Mouse (Mus musculus): ENCODE measurements around the gene Zdhhc17. TPM values are rescaled to one million over a fixed set of nuclear protein-coding genes. Genes with fewer than 3 reads are reported as not detected.

Zdhhc17 gene
- polyA plus RNA-seq, 1 experiment, result 5.2 TPM

- no peaks in the 10 kb centered on the region for H3K79me3 ChIP-seq (ENCODE audit: low read depth)
- no peak overlapping the region for H3ac ChIP-seq (ENCODE audit: control insufficient read depth, insufficient read length, low read depth)
- no peaks in the 10 kb centered on the region for H3K27me3 ChIP-seq (ENCODE audit: control insufficient read depth, insufficient read depth, insufficient read length)
- H3K4me3 ChIP-seq (ENCODE audit: insufficient read depth, poor library complexity, severe bottlenecking), result no peak overlapping the region
- H3K36me3 ChIP-seq (ENCODE audit: control insufficient read depth, insufficient read depth), result peaks cover 36% of the 10 kb centered on the region
- TF ChIP-seq MYOD1 (IDR thresholded peaks at IDR 0.05; ENCODE audit: control insufficient read depth, insufficient read length, low read depth) (no peak), MYOG (IDR thresholded peaks at IDR 0.05; ENCODE audit: control insufficient read depth, extremely low read depth, insufficient read length) (no peak), MAX (IDR thresholded peaks at IDR 0.05) (no peak), CTCF (IDR thresholded peaks at IDR 0.05; ENCODE audit: control insufficient read depth, insufficient read depth, insufficient read length) (no peak), FOSL1 (IDR thresholded peaks at IDR 0.05; ENCODE audit: insufficient read depth, low read length, poor library complexity, severe bottlenecking) (no peak), CEBPB (IDR thresholded peaks at IDR 0.05; ENCODE audit: low read depth) (no peak), USF1 (IDR thresholded peaks at IDR 0.05; ENCODE audit: low read depth) (no peak)
- no peaks in the 10 kb centered on the region for H3K79me2 ChIP-seq (ENCODE audit: control insufficient read depth, insufficient read depth)
Measured at GRCm38 (mm10) chr10:110952271-110952670, 57.7 kb downstream of the Zdhhc17 start.

- Histone ChIP-seq H3K79me2 (ENCODE audit: control insufficient read depth, insufficient read depth) (no peaks in the 10 kb centered on the region), H3K79me3 (ENCODE audit: low read depth) (no peaks in the 10 kb centered on the region), H3ac (ENCODE audit: control insufficient read depth, insufficient read length, low read depth) (no peak overlapping the region), H3K27me3 (ENCODE audit: control insufficient read depth, insufficient read depth, insufficient read length) (no peaks in the 10 kb centered on the region), H3K36me3 (ENCODE audit: control insufficient read depth, insufficient read depth) (peaks cover 36% of the 10 kb centered on the region), H3K4me3 (ENCODE audit: insufficient read depth, poor library complexity, severe bottlenecking) (no peak overlapping the region)
- TF ChIP-seq CTCF (IDR thresholded peaks at IDR 0.05; ENCODE audit: control insufficient read depth, insufficient read depth, insufficient read length), result no peak
- TF ChIP-seq CEBPB (IDR thresholded peaks at IDR 0.05; ENCODE audit: low read depth), result no peak
- TF ChIP-seq MYOD1 (IDR thresholded peaks at IDR 0.05; ENCODE audit: control insufficient read depth, insufficient read length, low read depth), result no peak
- no peak for TF ChIP-seq FOSL1 (IDR thresholded peaks at IDR 0.05; ENCODE audit: insufficient read depth, low read length, poor library complexity, severe bottlenecking)
- TF ChIP-seq USF1 (IDR thresholded peaks at IDR 0.05; ENCODE audit: low read depth), result no peak
- TF ChIP-seq MYOG (IDR thresholded peaks at IDR 0.05; ENCODE audit: control insufficient read depth, extremely low read depth, insufficient read length), result no peak
Measured at GRCm38 (mm10) chr10:110951748-110952147, 58.2 kb downstream of the Zdhhc17 start.

- Histone ChIP-seq H3K79me2 (ENCODE audit: control insufficient read depth, insufficient read depth) (no peaks in the 10 kb centered on the region), H3K79me3 (ENCODE audit: low read depth) (no peaks in the 10 kb centered on the region), H3K36me3 (ENCODE audit: control insufficient read depth, insufficient read depth) (peaks cover 42% of the 10 kb centered on the region), H3K4me3 (ENCODE audit: insufficient read depth, poor library complexity, severe bottlenecking) (no peak overlapping the region), H3K27me3 (ENCODE audit: control insufficient read depth, insufficient read depth, insufficient read length) (no peaks in the 10 kb centered on the region), H3ac (ENCODE audit: control insufficient read depth, insufficient read length, low read depth) (no peak overlapping the region)
- TF ChIP-seq USF1 (IDR thresholded peaks at IDR 0.05; ENCODE audit: low read depth) (no peak), MAX (IDR thresholded peaks at IDR 0.05) (no peak), MYOD1 (IDR thresholded peaks at IDR 0.05; ENCODE audit: control insufficient read depth, insufficient read length, low read depth) (no peak), CTCF (IDR thresholded peaks at IDR 0.05; ENCODE audit: control insufficient read depth, insufficient read depth, insufficient read length) (no peak), FOSL1 (IDR thresholded peaks at IDR 0.05; ENCODE audit: insufficient read depth, low read length, poor library complexity, severe bottlenecking) (no peak), MYOG (IDR thresholded peaks at IDR 0.05; ENCODE audit: control insufficient read depth, extremely low read depth, insufficient read length) (no peak), CEBPB (IDR thresholded peaks at IDR 0.05; ENCODE audit: low read depth) (no peak)
Measured at GRCm38 (mm10) chr10:110951112-110951511, 58.8 kb downstream of the Zdhhc17 start.

- no peaks in the 10 kb centered on the region for H3K79me3 ChIP-seq (ENCODE audit: low read depth)
- H3ac ChIP-seq (ENCODE audit: control insufficient read depth, insufficient read length, low read depth), result no peak overlapping the region
- H3K4me3 ChIP-seq (ENCODE audit: insufficient read depth, poor library complexity, severe bottlenecking), result no peak overlapping the region
- TF ChIP-seq MYOD1 (IDR thresholded peaks at IDR 0.05; ENCODE audit: control insufficient read depth, insufficient read length, low read depth) (no peak), FOSL1 (IDR thresholded peaks at IDR 0.05; ENCODE audit: insufficient read depth, low read length, poor library complexity, severe bottlenecking) (no peak), MAX (IDR thresholded peaks at IDR 0.05) (no peak), CEBPB (IDR thresholded peaks at IDR 0.05; ENCODE audit: low read depth) (no peak), CTCF (IDR thresholded peaks at IDR 0.05; ENCODE audit: control insufficient read depth, insufficient read depth, insufficient read length) (no peak), MYOG (IDR thresholded peaks at IDR 0.05; ENCODE audit: control insufficient read depth, extremely low read depth, insufficient read length) (no peak), USF1 (IDR thresholded peaks at IDR 0.05; ENCODE audit: low read depth) (no peak)
- peaks cover 64% of the 10 kb centered on the region for H3K36me3 ChIP-seq (ENCODE audit: control insufficient read depth, insufficient read depth)
- H3K27me3 ChIP-seq (ENCODE audit: control insufficient read depth, insufficient read depth, insufficient read length), result no peaks in the 10 kb centered on the region
- H3K79me2 ChIP-seq (ENCODE audit: control insufficient read depth, insufficient read depth), result no peaks in the 10 kb centered on the region
Measured at GRCm38 (mm10) chr10:110947574-110947973, 62.4 kb downstream of the Zdhhc17 start.

GRCm38 (mm10) chr10:110945966-110946365, 64.0 kb downstream of the Zdhhc17 start:
- Histone ChIP-seq H3K4me3 (ENCODE audit: insufficient read depth, poor library complexity, severe bottlenecking) (no peak overlapping the region), H3K79me2 (ENCODE audit: control insufficient read depth, insufficient read depth) (no peaks in the 10 kb centered on the region)

More at GRCm38 (mm10) chr10:110945966-110946365, 64.0 kb downstream of the Zdhhc17 start:
- peaks cover 80% of the 10 kb centered on the region for H3K36me3 ChIP-seq (ENCODE audit: control insufficient read depth, insufficient read depth)
- H3K27me3 ChIP-seq (ENCODE audit: control insufficient read depth, insufficient read depth, insufficient read length), result no peaks in the 10 kb centered on the region
- TF ChIP-seq MAX (IDR thresholded peaks at IDR 0.05), result no peak
- no peak for TF ChIP-seq MYOD1 (IDR thresholded peaks at IDR 0.05; ENCODE audit: control insufficient read depth, insufficient read length, low read depth)
- no peak for TF ChIP-seq MYOG (IDR thresholded peaks at IDR 0.05; ENCODE audit: control insufficient read depth, extremely low read depth, insufficient read length)
- no peak for TF ChIP-seq USF1 (IDR thresholded peaks at IDR 0.05; ENCODE audit: low read depth)
- no peak for TF ChIP-seq CEBPB (IDR thresholded peaks at IDR 0.05; ENCODE audit: low read depth)
- no peak for TF ChIP-seq FOSL1 (IDR thresholded peaks at IDR 0.05; ENCODE audit: insufficient read depth, low read length, poor library complexity, severe bottlenecking)
- no peak for TF ChIP-seq CTCF (IDR thresholded peaks at IDR 0.05; ENCODE audit: control insufficient read depth, insufficient read depth, insufficient read length)
- no peak overlapping the region for H3ac ChIP-seq (ENCODE audit: control insufficient read depth, insufficient read length, low read depth)
- no peaks in the 10 kb centered on the region for H3K79me3 ChIP-seq (ENCODE audit: low read depth)
